Comparison of ENCODE assay signal across 10 mouse cellular contexts in the genomic region with DNA sequence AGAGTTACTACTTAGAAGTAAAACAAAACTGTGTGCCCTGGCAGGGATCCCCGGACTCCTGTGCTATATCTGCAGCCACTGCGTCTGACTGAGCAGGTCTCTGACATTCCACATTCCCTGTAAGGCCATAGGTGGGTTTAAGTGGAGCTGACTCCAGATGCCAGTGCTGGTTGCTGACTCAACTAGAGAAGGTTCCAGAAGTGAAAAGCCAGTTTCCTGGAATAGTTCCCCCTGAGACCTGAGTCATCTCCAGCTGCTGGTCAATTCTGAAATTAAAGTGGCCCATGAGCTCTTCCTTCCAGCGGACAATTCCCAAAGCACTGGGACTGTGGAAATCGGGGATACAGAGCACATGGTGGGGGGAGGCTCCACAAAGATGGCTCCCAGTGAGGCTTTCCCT. TPM values are rescaled to one million over a fixed set of nuclear protein-coding genes. Genes with fewer than 3 reads are reported as not detected.
A peak's percentile ranks its signal among the peaks of the same experiment; 100 is the strongest.
DNase-seq lines count a peak whose midpoint lies in the region; ATAC-seq lines count a peak whose summit lies in the region.
"Had no signal": no experiment of that assay in that cellular context is flagged by ENCODE, and none has a peak within 500 bp of the region (broad histone marks: within the 10 kb centered on the region; RNA-seq: fewer than 3 reads in every experiment).

No protein-coding gene starts in this region.

- no peak overlapping the region for H3K4me3 ChIP-seq in embryonic facial prominence, embryonic 12.5 days
- no peak overlapping the region for H3K4me3 ChIP-seq in heart, embryonic 13.5 days
- peak overlapping the region; percentile 20 for H3K4me3 ChIP-seq in lung, embryonic 16.5 days (ENCODE audit: low read length)
- H3K4me3 ChIP-seq: liver, embryonic 15.5 days; neural tube, embryonic 13.5 days had no signal

- peak overlapping the region; percentile 74 for H3K27ac ChIP-seq in embryonic facial prominence, embryonic 12.5 days
- H3K27ac ChIP-seq in heart, embryonic 13.5 days (replicated peaks) = peak overlapping the region; percentile 81
- H3K27ac ChIP-seq in lung, embryonic 16.5 days (ENCODE audit: low read length) = peak overlapping the region; percentile 85
- H3K27ac ChIP-seq: liver, embryonic 15.5 days; neural tube, embryonic 13.5 days had no signal

- no peaks in the 10 kb centered on the region for H3K27me3 ChIP-seq in embryonic facial prominence, embryonic 12.5 days
- H3K27me3 ChIP-seq in heart, embryonic 13.5 days (replicated peaks) = 0 out of 2 replicates have a peak, but pooled peaks cover 6% of the 10 kb centered on the region
- H3K27me3 ChIP-seq in lung, embryonic 16.5 days (ENCODE audit: control insufficient read depth, insufficient read depth, low read depth, low read length) = no peaks in the 10 kb centered on the region
- H3K27me3 ChIP-seq: liver, embryonic 15.5 days; neural tube, embryonic 13.5 days had no signal

- 0 out of 2 replicates have a peak overlapping the region, but pooled peaks have one; percentile 5 for H3K4me2 ChIP-seq in embryonic facial prominence, embryonic 12.5 days (replicated peaks)
- H3K4me2 ChIP-seq in heart, embryonic 13.5 days = peak overlapping the region; percentile 42
- H3K4me2 ChIP-seq in lung, embryonic 16.5 days (ENCODE audit: low read depth, low read length) = peak overlapping the region; percentile 33
- H3K4me2 ChIP-seq: liver, embryonic 15.5 days; neural tube, embryonic 13.5 days had no signal

- H3K4me1 ChIP-seq in embryonic facial prominence, embryonic 12.5 days = peaks cover 71% of the 10 kb centered on the region
- H3K4me1 ChIP-seq in heart, embryonic 13.5 days = peaks cover 46% of the 10 kb centered on the region
- peaks cover 35% of the 10 kb centered on the region for H3K4me1 ChIP-seq in lung, embryonic 16.5 days (replicated peaks; ENCODE audit: control insufficient read depth, insufficient read depth, low read length)
- H3K4me1 ChIP-seq: liver, embryonic 15.5 days; neural tube, embryonic 13.5 days had no signal

- 56% methylated on average over 4 of the region's 4 CpGs for WGBS in embryonic facial prominence, embryonic 12.5 days
- 46% methylated on average over 4 of the region's 4 CpGs for WGBS in heart, embryonic 13.5 days
- 58% methylated on average over 4 of the region's 4 CpGs for WGBS in lung, embryonic 16.5 days

- no peaks in the 10 kb centered on the region for H3K9me3 ChIP-seq in embryonic facial prominence, embryonic 12.5 days
- H3K9me3 ChIP-seq in heart, embryonic 13.5 days = no peaks in the 10 kb centered on the region
- no peaks in the 10 kb centered on the region for H3K9me3 ChIP-seq in lung, embryonic 16.5 days (ENCODE audit: control insufficient read depth, low read length)
- H3K9me3 ChIP-seq: liver, embryonic 15.5 days; neural tube, embryonic 13.5 days had no signal

- DNase-seq in adrenal gland, postnatal 14 days = peak; percentile 10
- DNase-seq in adrenal gland, adult 8-10 months = no peak
- DNase-seq in layer of hippocampus, postnatal 10 days (ENCODE audit: low spot score in 2 of 2) = no peak
- no peak for DNase-seq in cerebellum, adult 11-12 months

- ATAC-seq in embryonic facial prominence, embryonic 12.5 days (ENCODE audit: insufficient number of reproducible peaks, insufficient read depth, low FRiP score, low TSS enrichment) = no peak
- no peak for ATAC-seq in heart, embryonic 13.5 days (ENCODE audit: extremely low read depth, insufficient number of reproducible peaks, low FRiP score, low TSS enrichment)
- no peak for ATAC-seq in lung, embryonic 16.5 days (ENCODE audit: low read depth)
- ATAC-seq in megakaryocyte progenitor cell, adult 5-6 weeks (replicated peaks; ENCODE audit: poor library complexity) = no peak

- no peaks in the 10 kb centered on the region for H3K36me3 ChIP-seq in embryonic facial prominence, embryonic 12.5 days
- H3K36me3 ChIP-seq in heart, embryonic 13.5 days = no peaks in the 10 kb centered on the region
- H3K36me3 ChIP-seq in lung, embryonic 16.5 days (ENCODE audit: control insufficient read depth, insufficient read depth, low read length) = no peaks in the 10 kb centered on the region
- H3K36me3 ChIP-seq: liver, embryonic 15.5 days; neural tube, embryonic 13.5 days had no signal

- H3K9ac ChIP-seq in embryonic facial prominence, embryonic 12.5 days = no peak overlapping the region
- H3K9ac ChIP-seq in heart, embryonic 13.5 days = peak overlapping the region; percentile 61; the same call in 1 of the 2 replicates
- H3K9ac ChIP-seq in lung, embryonic 16.5 days (ENCODE audit: low read length) = peak overlapping the region; percentile 42
- H3K9ac ChIP-seq: liver, embryonic 15.5 days; neural tube, embryonic 13.5 days had no signal

RNA-seq across cellular contexts. Expression of a gene that starts 5.1 kb away (rescaled TPM):
- total RNA-seq in adrenal gland, postnatal 14 days (2021) = 70.2 and 82.4 TPM in 2 replicates
- total RNA-seq in adrenal gland, adult 8-10 months (2022) = 10 to 100 TPM; 14.7 to 40.9 (median 19.8) TPM
- 57.4 and 58.7 TPM in 2 replicates for polyA plus RNA-seq in embryonic facial prominence, embryonic 12.5 days (2016; fragmentation: Nextera tagmentation; extraction: Ambion mirVana)
- polyA plus RNA-seq in heart, embryonic 13.5 days (2015; fragmentation: Nextera tagmentation; extraction: Ambion mirVana) = 12.4 and 13.0 TPM in 2 replicates
- polyA plus RNA-seq in lung, embryonic 16.5 days (2015; fragmentation: Nextera tagmentation; extraction: Ambion mirVana) = 107 and 119 TPM in 2 replicates
- 1 to 10 TPM; 7.3 to 7.4 TPM for total RNA-seq in layer of hippocampus, postnatal 10 days (2021)
- total RNA-seq in megakaryocyte progenitor cell, adult 5-6 weeks (2015) = not detected in 2 replicates
- total RNA-seq in megakaryocyte progenitor cell, adult 5-6 weeks (2017) = not detected in 2 replicates

Comparison
In these comparisons a context has a peak if more than half of its experiments do, and no peak if none do; other contexts are left out.
1. RNA of a gene that starts 5.1 kb away (total RNA-seq): 70.2 to 82.4 TPM in adrenal gland, postnatal 14 days, 14.7 to 40.9 TPM in adrenal gland, adult 8-10 months and 7.3 to 7.4 TPM in layer of hippocampus, postnatal 10 days; not detected in megakaryocyte progenitor cell, adult 5-6 weeks; every median in the first group is over 4 times any median in the second.
2. Peak in every context shown above with its lines, with median percentiles within 50 percentile points of each other: H3K27ac ChIP-seq and H3K4me2 ChIP-seq.